Mouse (Mus musculus) ES-Bruce4 (cell line): ENCODE data around the gene Tbc1d23.

Experiments used
- CTCF ChIP-seq: IDR thresholded peaks from one replicate; pipeline ENCODE4 v1.8.1; 2011; ENCODE audit warnings: low read depth, low read length
- POLR2A ChIP-seq: IDR thresholded peaks from one replicate; pipeline ENCODE4 v1.8.1; 2011; ENCODE audit warnings: low read length; ENCODE audit not compliant: insufficient read depth

DNA sequence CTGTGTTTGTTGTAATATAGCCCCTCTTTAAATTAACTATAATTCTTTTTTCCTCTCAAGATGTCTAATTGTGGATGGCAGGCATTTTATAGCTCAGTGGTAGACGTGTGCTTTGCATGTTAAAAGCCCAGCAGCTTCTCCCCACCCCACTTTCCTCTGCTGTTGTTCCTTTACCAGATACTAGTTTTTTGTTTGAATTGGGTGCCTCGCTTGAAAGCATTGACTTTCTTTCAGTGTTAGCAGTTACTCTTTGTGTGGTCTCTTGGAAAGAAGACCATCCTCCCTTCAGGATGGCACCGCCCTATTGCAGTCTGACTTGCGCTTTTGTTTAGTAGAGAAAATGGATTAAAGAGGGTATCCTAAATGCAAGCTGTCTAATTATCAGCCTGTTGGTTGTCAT is 99.8 kb downstream of the Tbc1d23 start:
- TF ChIP-seq POLR2A (no peak), CTCF (no peak)
